Mouse (Mus musculus): ENCODE results near the gene C1qtnf1. TPM values are rescaled to one million over a fixed set of nuclear protein-coding genes. Genes with fewer than 3 reads are reported as not detected.

C1qtnf1 gene
- 6.5 TPM for polyA plus RNA-seq (2015; fragmentation: Illumina TruSeq; extraction: RNeasy Lipid Tissue Mini Kit (QIAGEN cat#74804); ENCODE audit: insufficient read depth, low read depth, low replicate concordance)

GRCm38 (mm10) chr11:118427986-118428385 is at the start of gene C1qtnf1:
Gene C1qtnf1 (plus strand): TSS chr11:118428203.

GRCm38 (mm10) chr11:118401760-118402280 is 26.2 kb upstream of the C1qtnf1 start, which contains the start of gene Lgals3bp:
Gene Lgals3bp (minus strand): TSS chr11:118402092.

GRCm38 (mm10) chr11:118418834-118419504 is 9.0 kb upstream of the C1qtnf1 start, which contains the start of gene Cant1:
Gene Cant1 (minus strand): TSS chr11:118419086.

GRCm38 (mm10) chr11:118476396-118477373 is 48.7 kb downstream of the C1qtnf1 start, which contains the start of gene Engase:
Gene Engase (plus strand): TSS chr11:118476829.

Other genes with a start within 250 kb of the C1qtnf1 start
- 8.9 TPM for gene Cyth1, start 179.6 kb upstream of the C1qtnf1 start, polyA plus RNA-seq (2015; fragmentation: Illumina TruSeq; extraction: RNeasy Lipid Tissue Mini Kit (QIAGEN cat#74804); ENCODE audit: insufficient read depth, low read depth, low replicate concordance)
- gene Usp36, start 138.0 kb upstream of the C1qtnf1 start, polyA plus RNA-seq (2015; fragmentation: Illumina TruSeq; extraction: RNeasy Lipid Tissue Mini Kit (QIAGEN cat#74804); ENCODE audit: insufficient read depth, low read depth, low replicate concordance): 11.6 TPM
- gene Cep295nl, start 85.7 kb upstream of the C1qtnf1 start, polyA plus RNA-seq (2015; fragmentation: Illumina TruSeq; extraction: RNeasy Lipid Tissue Mini Kit (QIAGEN cat#74804); ENCODE audit: insufficient read depth, low read depth, low replicate concordance): not detected
- gene Timp2, start 72.5 kb upstream of the C1qtnf1 start, polyA plus RNA-seq (2015; fragmentation: Illumina TruSeq; extraction: RNeasy Lipid Tissue Mini Kit (QIAGEN cat#74804); ENCODE audit: insufficient read depth, low read depth, low replicate concordance): 66.4 TPM
- gene Lgals3bp, start 26.1 kb upstream of the C1qtnf1 start, polyA plus RNA-seq (2015; fragmentation: Illumina TruSeq; extraction: RNeasy Lipid Tissue Mini Kit (QIAGEN cat#74804); ENCODE audit: insufficient read depth, low read depth, low replicate concordance): 52.8 TPM
- gene Cant1, start 9.1 kb upstream of the C1qtnf1 start, polyA plus RNA-seq (2015; fragmentation: Illumina TruSeq; extraction: RNeasy Lipid Tissue Mini Kit (QIAGEN cat#74804); ENCODE audit: insufficient read depth, low read depth, low replicate concordance): 12.8 TPM
- 1.3 TPM for gene Engase, start 48.6 kb downstream of the C1qtnf1 start, polyA plus RNA-seq (2015; fragmentation: Illumina TruSeq; extraction: RNeasy Lipid Tissue Mini Kit (QIAGEN cat#74804); ENCODE audit: insufficient read depth, low read depth, low replicate concordance)